Mouse (Mus musculus): ENCODE measurements around the gene Rprml.

GRCm38 (mm10) chr11:103686706-103687105 is 37.3 kb downstream of the Rprml start:
- no peak for TF ChIP-seq CTCF (IDR thresholded peaks at IDR 0.05; ENCODE audit: control insufficient read depth, insufficient read depth, insufficient replicate concordance, low read depth, low read length)
- TF ChIP-seq POLR2A (IDR thresholded peaks at IDR 0.05; ENCODE audit: control insufficient read depth, low read depth, low read length): no peak

All from testis, adult 2 months (tissue).